Mouse (Mus musculus) ES-E14 (cell line): Measurements from ENCODE around the gene Gpr182.

Experiments used
- HCFC1 ChIP-seq: IDR thresholded peaks from 2 replicates; pipeline ENCODE4 v1.6.1; 2012; ENCODE audit warnings: low read length, inconsistent platforms, borderline replicate concordance; ENCODE audit not compliant: insufficient read depth
- ZNF384 ChIP-seq: IDR thresholded peaks from 2 replicates; pipeline ENCODE4 v1.6.1; 2012; ENCODE audit warnings: low read depth, low read length, inconsistent platforms

- no peak for TF ChIP-seq HCFC1
- no peak for TF ChIP-seq ZNF384
These were observed 43.8 kb downstream of the Gpr182 start for GRCm38 (mm10) chr10:127707721-127708120.
